Mouse (Mus musculus): ENCODE results near the gene Baiap3.

DNA sequence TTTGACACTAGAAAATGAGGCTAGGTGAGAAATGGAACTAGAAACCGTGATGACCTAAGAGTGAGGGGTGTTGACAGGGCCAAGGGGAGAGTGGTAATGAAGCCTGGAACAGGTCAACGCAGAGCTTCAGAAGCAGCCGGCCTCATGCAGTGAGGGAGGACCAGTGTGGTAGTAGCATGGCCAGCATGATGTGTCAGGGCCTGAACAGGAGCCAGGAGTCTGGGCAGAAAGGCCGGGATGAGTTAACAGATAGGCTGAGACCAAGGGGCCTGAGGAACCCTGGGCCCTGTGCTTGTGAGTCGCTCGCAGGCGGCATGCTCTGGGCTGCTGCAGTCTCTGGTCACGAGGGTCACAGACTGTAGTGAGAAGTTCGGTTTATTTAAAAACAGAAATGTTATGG is 37.2 kb downstream of the Baiap3 start:
- TF ChIP-seq CTCF (IDR thresholded peaks at IDR 0.05; ENCODE audit: insufficient read depth, low read depth, low read length) (no peak), POLR2A (IDR thresholded peaks at IDR 0.05; ENCODE audit: insufficient read depth, low read depth, low read length) (no peak)
